Mouse (Mus musculus) MEL (cell line): Measurements from ENCODE around the gene Rpl36al. TPM values are rescaled to one million over a fixed set of nuclear protein-coding genes. Genes with fewer than 3 reads are reported as not detected.
A peak's percentile ranks its signal among the peaks of the same experiment; 100 is the strongest.

Experiments
- DNase-seq: peaks from one replicate; pipeline ENCODE4 v3.0.0; 2011; ENCODE audit warnings: low read depth, low spot score
- H3K27ac ChIP-seq: 2 replicates; pipeline ENCODE4 v1.5.1; 2012; ENCODE audit warnings: low read depth, mild to moderate bottlenecking, control low read depth, low read length, moderate library complexity; ENCODE audit not compliant: control insufficient read depth
- H3K27me3 ChIP-seq, 2 experiments: fragments of 150-350 bp in 1 of 2; sonication (generic) in 1 of 2; 2 replicates each; pipeline ENCODE4 v1.6.1; 2012; ENCODE audit warnings: low read length in 2 of 2, mild to moderate bottlenecking in 2 of 2, improper control_type of control experiment in 1 of 2, moderate library complexity in 1 of 2; ENCODE audit not compliant: insufficient read depth in 2 of 2, control insufficient read depth in 1 of 2
- H3K36me3 ChIP-seq, 2 experiments: 2 replicates each; pipeline ENCODE4 v1.6.1; 2012 to 2014; ENCODE audit warnings: low read length in 2 of 2, improper control_type of control experiment in 1 of 2, inconsistent platforms in 1 of 2, mild to moderate bottlenecking in 1 of 2; ENCODE audit not compliant: insufficient read depth in 2 of 2, control insufficient read depth in 1 of 2
- H3K4me1 ChIP-seq, 2 experiments: fragments of 150-350 bp in 1 of 2; sonication (generic) in 1 of 2; 2 replicates each; pipeline ENCODE4 v1.6.1; 2012; ENCODE audit warnings: low read length in 2 of 2, improper control_type of control experiment in 1 of 2, mild to moderate bottlenecking in 1 of 2; ENCODE audit not compliant: insufficient read depth in 2 of 2, control insufficient read depth in 1 of 2
- H3K4me3 ChIP-seq, 2 experiments: fragments of 150-350 bp in 1 of 2; sonication (generic) in 1 of 2; 2 replicates each; pipeline ENCODE4 v1.5.1; 2012; ENCODE audit warnings: low read depth in 2 of 2, low read length in 2 of 2, mild to moderate bottlenecking in 2 of 2, moderate library complexity in 2 of 2, control low read depth in 1 of 2, improper control_type of control experiment in 1 of 2; ENCODE audit not compliant: control insufficient read depth in 1 of 2, insufficient read depth in 1 of 2
- H3K79me2 ChIP-seq: 2 replicates; pipeline ENCODE4 v1.6.1; 2012; ENCODE audit warnings: mild to moderate bottlenecking, low read length, moderate library complexity; ENCODE audit not compliant: control insufficient read depth, poor library complexity, insufficient read depth
- H3K9ac ChIP-seq: 2 replicates; pipeline ENCODE4 v1.6.1; 2012; ENCODE audit warnings: low read depth, mild to moderate bottlenecking, control low read depth, low read length, moderate library complexity; ENCODE audit not compliant: control insufficient read depth, poor library complexity, severe bottlenecking
- H3K9me3 ChIP-seq: fragments of 150-350 bp; sonication (generic); replicated peaks from 2 replicates; pipeline ENCODE4 v1.6.1; 2012; ENCODE audit warnings: mild to moderate bottlenecking, low read length, improper control_type of control experiment, moderate library complexity; ENCODE audit not compliant: insufficient read depth
- BHLHE40 ChIP-seq: IDR thresholded peaks from 2 replicates; pipeline ENCODE4 v1.6.1; 2012; ENCODE audit warnings: low read depth, mild to moderate bottlenecking, inconsistent platforms, low read length, improper control_type of control experiment, borderline replicate concordance
- CHD1 ChIP-seq: IDR thresholded peaks from 2 replicates; pipeline ENCODE4 v1.6.1; 2012; ENCODE audit warnings: low read depth, mild to moderate bottlenecking, inconsistent platforms, low read length, improper control_type of control experiment
- CHD2 ChIP-seq: IDR thresholded peaks from 2 replicates; pipeline ENCODE4 v1.6.1; 2011; ENCODE audit warnings: low read length, improper control_type of control experiment
- CTCF ChIP-seq, 3 experiments: IDR thresholded peaks in 2 of 3; conservative IDR thresholded peaks in 1 of 3; 2 replicates each; pipeline ENCODE4 v1.5.1; 2011 to 2012; ENCODE audit warnings: low read length in 3 of 3, low read depth in 2 of 3, mild to moderate bottlenecking in 2 of 3, improper control_type of control experiment in 1 of 3, inconsistent platforms in 1 of 3, mixed read lengths in 1 of 3, moderate library complexity in 1 of 3; ENCODE audit not compliant: control insufficient read depth in 1 of 3, insufficient read depth in 1 of 3, poor library complexity in 1 of 3, severe bottlenecking in 1 of 3
- E2F4 ChIP-seq: IDR thresholded peaks from 2 replicates; pipeline ENCODE4 v1.6.1; 2011; ENCODE audit warnings: low read depth, low read length, improper control_type of control experiment, borderline replicate concordance
- ELF1 ChIP-seq: IDR thresholded peaks from 2 replicates; pipeline ENCODE4 v1.6.1; 2014; ENCODE audit warnings: low read depth, mild to moderate bottlenecking, inconsistent platforms, low read length, improper control_type of control experiment, moderate library complexity
- EP300 ChIP-seq, 2 experiments: IDR thresholded peaks; 2 replicates each; pipeline ENCODE4 v1.6.1; 2011; ENCODE audit warnings: improper control_type of control experiment in 2 of 2, low read length in 2 of 2, low read depth in 1 of 2, mild to moderate bottlenecking in 1 of 2
- GABPA ChIP-seq: IDR thresholded peaks from 2 replicates; pipeline ENCODE4 v1.6.1; 2012; ENCODE audit warnings: low read depth, mild to moderate bottlenecking, inconsistent platforms, low read length, improper control_type of control experiment, moderate library complexity
- GATA1 ChIP-seq: IDR thresholded peaks from 2 replicates; pipeline ENCODE4 v1.6.1; 2011; ENCODE audit warnings: low read depth, low read length, improper control_type of control experiment
- HCFC1 ChIP-seq: IDR thresholded peaks from 2 replicates; pipeline ENCODE4 v1.6.1; 2012; ENCODE audit warnings: low read depth, mild to moderate bottlenecking, inconsistent platforms, low read length, improper control_type of control experiment, moderate library complexity
- JUND ChIP-seq: IDR thresholded peaks from 2 replicates; pipeline ENCODE4 v1.6.1; 2011; ENCODE audit warnings: low read depth, mild to moderate bottlenecking, improper control_type of control experiment, low read length
- KAT2A ChIP-seq: conservative IDR thresholded peaks from 2 replicates; pipeline ENCODE4 v1.6.1; 2012; ENCODE audit warnings: low read depth, low read length, improper control_type of control experiment, inconsistent platforms
- MAFK ChIP-seq: IDR thresholded peaks from 2 replicates; pipeline ENCODE4 v1.6.1; 2011; ENCODE audit warnings: low read depth, mild to moderate bottlenecking, low read length, improper control_type of control experiment, borderline replicate concordance
- MAX ChIP-seq: IDR thresholded peaks from 2 replicates; pipeline ENCODE4 v1.6.1; 2011; ENCODE audit warnings: low read length, improper control_type of control experiment
- MAZ ChIP-seq: IDR thresholded peaks from 2 replicates; pipeline ENCODE4 v1.6.1; 2012; ENCODE audit warnings: low read depth, mild to moderate bottlenecking, inconsistent platforms, low read length, improper control_type of control experiment
- MEF2A ChIP-seq: IDR thresholded peaks from 2 replicates; pipeline ENCODE4 v1.6.1; 2014; ENCODE audit warnings: low read depth, mild to moderate bottlenecking, inconsistent platforms, low read length, improper control_type of control experiment; ENCODE audit not compliant: poor library complexity, insufficient replicate concordance, severe bottlenecking; ENCODE audit errors: extremely low read depth
- MXI1 ChIP-seq: IDR thresholded peaks from 2 replicates; pipeline ENCODE4 v1.6.1; 2011; ENCODE audit warnings: mild to moderate bottlenecking, low read depth, low read length, improper control_type of control experiment
- MYB ChIP-seq: IDR thresholded peaks from 2 replicates; pipeline ENCODE4 v1.6.1; 2011; ENCODE audit warnings: mild to moderate bottlenecking, low read depth, low read length, improper control_type of control experiment
- MYC ChIP-seq: IDR thresholded peaks from 2 replicates; pipeline ENCODE4 v1.6.1; 2011; ENCODE audit warnings: low read depth, mild to moderate bottlenecking, low read length, improper control_type of control experiment, moderate library complexity
- NELFE ChIP-seq: IDR thresholded peaks from 2 replicates; pipeline ENCODE4 v1.6.1; 2011; ENCODE audit warnings: low read depth, low read length, improper control_type of control experiment
- NRF1 ChIP-seq: IDR thresholded peaks from 2 replicates; pipeline ENCODE4 v1.6.1; 2014; ENCODE audit warnings: low read depth, mild to moderate bottlenecking, inconsistent platforms, low read length, improper control_type of control experiment, moderate library complexity; ENCODE audit not compliant: poor library complexity, insufficient read depth, severe bottlenecking
- POLR2A ChIP-seq, 2 experiments: IDR thresholded peaks; 2 replicates each; pipeline ENCODE4 v1.6.1; 2011 to 2012; ENCODE audit warnings: low read length in 2 of 2, mild to moderate bottlenecking in 2 of 2, control low read depth in 1 of 2, improper control_type of control experiment in 1 of 2, low read depth in 1 of 2, moderate library complexity in 1 of 2; ENCODE audit not compliant: control insufficient read depth in 1 of 2, insufficient read depth in 1 of 2, poor library complexity in 1 of 2
- POLR2AphosphoS2 ChIP-seq: IDR thresholded peaks from 2 replicates; pipeline ENCODE4 v1.6.1; 2011; ENCODE audit warnings: low read length, improper control_type of control experiment
- POLR2AphosphoS5 ChIP-seq: IDR thresholded peaks from 2 replicates; pipeline ENCODE4 v1.6.1; 2012; ENCODE audit warnings: low read depth, borderline replicate concordance, mild to moderate bottlenecking, inconsistent platforms, low read length, moderate library complexity, mixed read lengths
- RAD21 ChIP-seq: IDR thresholded peaks from 2 replicates; pipeline ENCODE4 v1.6.1; 2011; ENCODE audit warnings: mild to moderate bottlenecking, low read depth, low read length, improper control_type of control experiment
- RCOR1 ChIP-seq: IDR thresholded peaks from 2 replicates; pipeline ENCODE4 v1.6.1; 2012; ENCODE audit warnings: low read depth, mild to moderate bottlenecking, inconsistent platforms, low read length, improper control_type of control experiment
- SIN3A ChIP-seq: IDR thresholded peaks from 2 replicates; pipeline ENCODE4 v1.6.1; 2012; ENCODE audit warnings: low read length, improper control_type of control experiment, inconsistent platforms
- SMC3 ChIP-seq: IDR thresholded peaks from 2 replicates; pipeline ENCODE4 v1.6.1; 2011; ENCODE audit warnings: low read depth, low read length, improper control_type of control experiment
- TAL1 ChIP-seq: IDR thresholded peaks from 2 replicates; pipeline ENCODE4 v1.6.1; 2012; ENCODE audit warnings: mild to moderate bottlenecking, inconsistent platforms, low read length, moderate library complexity, mixed read lengths
- TBP ChIP-seq: IDR thresholded peaks from 2 replicates; pipeline ENCODE4 v1.8.0; 2011; ENCODE audit warnings: low read depth, low read length, improper control_type of control experiment
- TCF12 ChIP-seq: IDR thresholded peaks from 2 replicates; pipeline ENCODE4 v1.6.1; 2014; ENCODE audit warnings: low read depth, mild to moderate bottlenecking, inconsistent platforms, low read length, improper control_type of control experiment, moderate library complexity
- UBTF ChIP-seq: IDR thresholded peaks from 2 replicates; pipeline ENCODE4 v1.6.1; 2012; ENCODE audit warnings: low read depth, mild to moderate bottlenecking, inconsistent platforms, low read length, improper control_type of control experiment, moderate library complexity, borderline replicate concordance; ENCODE audit not compliant: insufficient read depth
- USF1 ChIP-seq: IDR thresholded peaks from 2 replicates; pipeline ENCODE4 v1.6.1; 2014; ENCODE audit warnings: low read depth, mild to moderate bottlenecking, inconsistent platforms, low read length, improper control_type of control experiment, moderate library complexity
- USF2 ChIP-seq, 2 experiments: IDR thresholded peaks; 2 replicates each; pipeline ENCODE4 v1.6.1; 2011 to 2012; ENCODE audit warnings: improper control_type of control experiment in 2 of 2, low read length in 2 of 2, borderline replicate concordance in 1 of 2, inconsistent platforms in 1 of 2, low read depth in 1 of 2, mild to moderate bottlenecking in 1 of 2; ENCODE audit not compliant: insufficient read depth in 1 of 2
- ZC3H11A ChIP-seq: IDR thresholded peaks from 2 replicates; pipeline ENCODE4 v1.6.1; 2012; ENCODE audit warnings: low read depth, mild to moderate bottlenecking, inconsistent platforms, low read length, improper control_type of control experiment
- ZKSCAN1 ChIP-seq: IDR thresholded peaks from 2 replicates; pipeline ENCODE4 v1.6.1; 2012; ENCODE audit warnings: low read depth, mild to moderate bottlenecking, inconsistent platforms, low read length, improper control_type of control experiment, moderate library complexity
- ZMIZ1 ChIP-seq: IDR thresholded peaks from 2 replicates; pipeline ENCODE4 v1.6.1; 2012; ENCODE audit warnings: low read depth, mild to moderate bottlenecking, inconsistent platforms, low read length, improper control_type of control experiment, moderate library complexity
- ZNF384 ChIP-seq: IDR thresholded peaks from 2 replicates; pipeline ENCODE4 v1.6.1; 2012; ENCODE audit warnings: low read depth, mild to moderate bottlenecking, inconsistent platforms, low read length, improper control_type of control experiment
- polyA plus RNA-seq, 2 experiments: library from polyadenylated mRNA; stranded (reverse) in 1 of 2; unstranded in 1 of 2; fragments of >175 nt in 1 of 2; fragments of >200 nt in 1 of 2; gene quantifications; 2 replicates each; pipeline versions ENCODE4 v1.2.1 to v1.2.4; 2012; ENCODE audit warnings: low replicate concordance in 2 of 2, low read depth in 1 of 2; ENCODE audit not compliant: insufficient read length in 2 of 2, insufficient read depth in 1 of 2, missing spikeins in 1 of 2
- total RNA-seq: library from RNA; depleted of rRNA; stranded (reverse); fragments of 300-350 nt; gene quantifications from 2 replicates; pipeline ENCODE4 v1.2.3, GENCODE M21; 2012

Rpl36al gene
- total and polyA plus RNA-seq, 3 experiments: 696 to 1,318 TPM; not detected in 1

DNA sequence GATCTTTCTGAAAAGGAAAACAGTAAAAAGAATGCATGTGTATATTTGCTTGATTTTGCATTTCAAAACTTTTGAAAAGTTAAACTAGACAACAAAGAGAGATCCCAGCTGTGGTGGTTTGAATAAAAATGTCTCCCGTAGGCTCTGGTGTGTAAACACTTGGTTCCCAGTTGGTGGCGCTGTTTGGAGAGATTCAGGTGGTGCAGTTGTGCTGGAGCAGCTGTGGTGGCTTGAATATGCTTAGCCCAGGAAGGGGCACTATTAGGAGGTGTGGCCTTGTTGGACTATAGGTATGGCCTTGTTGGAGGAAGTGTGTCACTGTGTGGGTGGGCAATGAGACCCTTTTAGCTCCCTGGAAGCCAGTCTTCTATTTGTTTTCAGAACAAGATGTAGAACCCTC is 45.4 kb upstream of the Rpl36al start:
- peak; percentile 71 for DNase-seq
- Histone ChIP-seq H3K27ac (no peak overlapping the region), H3K36me3 (peaks cover 0 to 4% of the 10 kb centered on the region in 2 experiments; a peak in 2 of 4 replicates), H3K4me1 (peaks cover 0 to 7% of the 10 kb centered on the region in 2 experiments; a peak in 3 of 4 replicates), H3K4me3 (no peak overlapping the region), H3K9ac (no peak overlapping the region), H3K79me2 (no peaks in the 10 kb centered on the region; the same call in 1 of the 2 replicates), H3K27me3 (no peaks in the 10 kb centered on the region), H3K9me3 (no peaks in the 10 kb centered on the region)
- TF ChIP-seq MYB (no peak), TAL1 (no peak), UBTF (no peak), BHLHE40 (no peak), ZC3H11A (0 out of 2 replicates have a peak, but pooled peaks have one; percentile 13), MAX (no peak), ZKSCAN1 (no peak), EP300 (IDR thresholded peaks at IDR 0.05; ENCODE audit: low read depth in 1 of 2, low read length in 2 of 2) (no peak), POLR2AphosphoS5 (no peak), KAT2A (no peak), NELFE (no peak), ZNF384 (0 out of 2 replicates have a peak, but pooled peaks have one; percentile 21), MXI1 (no peak), MEF2A (no peak), POLR2A (IDR thresholded peaks at IDR 0.05; ENCODE audit: control insufficient read depth in 1 of 2, insufficient read depth in 1 of 2, low read depth in 1 of 2, low read length in 2 of 2, poor library complexity in 1 of 2) (no peak), ELF1 (no peak), MAZ (no peak), TBP (no peak), MYC (no peak), CHD2 (no peak), E2F4 (no peak), SMC3 (peak; percentile 53), JUND (no peak), CTCF (IDR thresholded peaks at IDR 0.05 in 2 of 3, conservative IDR thresholded peaks at IDR 0.05 in 1 of 3; ENCODE audit: control insufficient read depth in 1 of 3, insufficient read depth in 1 of 3, low read depth in 2 of 3, low read length in 3 of 3, poor library complexity in 1 of 3, severe bottlenecking in 1 of 3) (peak; percentile 46 to 67 (median 63)), MAFK (no peak), POLR2AphosphoS2 (no peak), SIN3A (peak; percentile 39; the same call in 1 of the 2 replicates), CHD1 (no peak), USF2 (IDR thresholded peaks at IDR 0.05; ENCODE audit: borderline replicate concordance in 1 of 2, insufficient read depth in 1 of 2, low read depth in 1 of 2, low read length in 2 of 2) (no peak), RCOR1 (no peak), TCF12 (no peak), GATA1 (no peak), ZMIZ1 (no peak), NRF1 (no peak), HCFC1 (no peak), RAD21 (peak; percentile 41), GABPA (no peak), USF1 (no peak)
